17 mouse cellular contexts compared by ENCODE assay signal in genomic region chr2:49717437-49718116, GRCm38 (mm10).
DNase-seq lines count a peak whose midpoint lies in the region; ATAC-seq lines count a peak whose summit lies in the region.
"Had no signal": no experiment of that assay in that cellular context is flagged by ENCODE, and none has a peak within 500 bp of the region (broad histone marks: within the 10 kb centered on the region; RNA-seq: fewer than 3 reads in every experiment).

No protein-coding gene starts in this region.

- peaks cover 48% of the 10 kb centered on the region for H3K4me1 ChIP-seq in neural tube, embryonic 13.5 days (replicated peaks)
- peaks cover 45% of the 10 kb centered on the region for H3K4me1 ChIP-seq in neural tube, embryonic 15.5 days
- H3K4me1 ChIP-seq in hindbrain, embryonic 15.5 days (replicated peaks) = peaks cover 47% of the 10 kb centered on the region
- peaks cover 46% of the 10 kb centered on the region for H3K4me1 ChIP-seq in midbrain, embryonic 15.5 days

- no peak overlapping the region for H3K4me2 ChIP-seq in neural tube, embryonic 13.5 days
- H3K4me2 ChIP-seq in neural tube, embryonic 15.5 days = no peak overlapping the region
- H3K4me2 ChIP-seq in hindbrain, embryonic 15.5 days = no peak overlapping the region
- H3K4me2 ChIP-seq in midbrain, embryonic 15.5 days = no peak overlapping the region
- H3K4me2 ChIP-seq: heart, embryonic 11.5 days; liver, embryonic 11.5 days had no signal

- no peak for ATAC-seq in neural tube, embryonic 13.5 days (ENCODE audit: low read depth)
- no peak for ATAC-seq in neural tube, embryonic 15.5 days (ENCODE audit: low FRiP score)
- ATAC-seq in common myeloid progenitor, adult 5-6 weeks (replicated peaks; ENCODE audit: low read depth, poor library complexity, severe bottlenecking) = peak; percentile 46; the same call in 1 of the 2 replicates
- no peak for ATAC-seq in hindbrain, embryonic 15.5 days (ENCODE audit: low FRiP score, low read depth)
- no peak for ATAC-seq in midbrain, embryonic 15.5 days (replicated peaks)
- ATAC-seq: lung, postnatal 0 days had no signal

- H3K9me3 ChIP-seq in neural tube, embryonic 13.5 days = no peaks in the 10 kb centered on the region
- H3K9me3 ChIP-seq in neural tube, embryonic 15.5 days (replicated peaks) = no peaks in the 10 kb centered on the region
- H3K9me3 ChIP-seq in hindbrain, embryonic 15.5 days = no peaks in the 10 kb centered on the region
- no peaks in the 10 kb centered on the region for H3K9me3 ChIP-seq in midbrain, embryonic 15.5 days

- no peaks in the 10 kb centered on the region for H3K27me3 ChIP-seq in neural tube, embryonic 13.5 days
- H3K27me3 ChIP-seq in neural tube, embryonic 15.5 days (replicated peaks) = no peaks in the 10 kb centered on the region
- no peaks in the 10 kb centered on the region for H3K27me3 ChIP-seq in hindbrain, embryonic 15.5 days
- H3K27me3 ChIP-seq in midbrain, embryonic 15.5 days (replicated peaks) = no peaks in the 10 kb centered on the region

- DNase-seq in gastrocnemius, postnatal 25 days = no peak
- no peak for DNase-seq in Muller cell, postnatal 12 days (ENCODE audit: inconsistent ontology term)
- DNase-seq: cerebellum, adult 11-12 months; heart, postnatal 4 days; kidney, adult 8-10 months; right cerebral cortex, adult 18-20 months; spleen, adult 18-20 months; thymus, postnatal 4 days had no signal

- no peak overlapping the region for H3K4me3 ChIP-seq in neural tube, embryonic 13.5 days
- H3K4me3 ChIP-seq in neural tube, embryonic 15.5 days (replicated peaks) = no peak overlapping the region
- H3K4me3 ChIP-seq in hindbrain, embryonic 15.5 days = no peak overlapping the region
- no peak overlapping the region for H3K4me3 ChIP-seq in midbrain, embryonic 15.5 days
- H3K4me3 ChIP-seq: left cerebral cortex, adult 2 months had no signal

- WGBS in neural tube, embryonic 13.5 days = 93% methylated on average over 18 of the region's 18 CpGs
- 92% methylated on average over 18 of the region's 18 CpGs for WGBS in neural tube, embryonic 15.5 days
- 93% methylated on average over 18 of the region's 18 CpGs for WGBS in hindbrain, embryonic 15.5 days
- 92% methylated on average over 18 of the region's 18 CpGs for WGBS in midbrain, embryonic 15.5 days

- H3K9ac ChIP-seq in neural tube, embryonic 13.5 days = no peak overlapping the region
- H3K9ac ChIP-seq in neural tube, embryonic 15.5 days (replicated peaks) = no peak overlapping the region
- H3K9ac ChIP-seq in hindbrain, embryonic 15.5 days = no peak overlapping the region
- H3K9ac ChIP-seq in midbrain, embryonic 15.5 days = no peak overlapping the region

- H3K27ac ChIP-seq in neural tube, embryonic 13.5 days (replicated peaks) = peak overlapping the region; percentile 70
- no peak overlapping the region for H3K27ac ChIP-seq in neural tube, embryonic 15.5 days (replicated peaks)
- peak overlapping the region; percentile 46; the same call in 1 of the 2 replicates for H3K27ac ChIP-seq in hindbrain, embryonic 15.5 days (replicated peaks)
- H3K27ac ChIP-seq in midbrain, embryonic 15.5 days = peak overlapping the region; percentile 83
- H3K27ac ChIP-seq: left cerebral cortex, adult 2 months had no signal

- H3K36me3 ChIP-seq in neural tube, embryonic 13.5 days = peaks cover 27% of the 10 kb centered on the region
- H3K36me3 ChIP-seq in neural tube, embryonic 15.5 days = peaks cover 6% of the 10 kb centered on the region; the same call in 1 of the 2 replicates
- 0 out of 2 replicates have a peak, but pooled peaks cover 11% of the 10 kb centered on the region for H3K36me3 ChIP-seq in hindbrain, embryonic 15.5 days
- H3K36me3 ChIP-seq in midbrain, embryonic 15.5 days (replicated peaks) = 0 out of 2 replicates have a peak, but pooled peaks cover 2% of the 10 kb centered on the region
